Mouse (Mus musculus) embryonic fibroblast, embryonic 13.5 days (primary cell): ENCODE results near the gene Naxe. TPM values are rescaled to one million over a fixed set of nuclear protein-coding genes. Genes with fewer than 3 reads are reported as not detected.

Experiments
- H3K27ac ChIP-seq: 2 replicates; pipeline ENCODE4 v1.5.1; 2012; ENCODE audit warnings: low read length, control low read depth, inconsistent platforms; ENCODE audit not compliant: insufficient read depth
- H3K4me1 ChIP-seq: 2 replicates; pipeline ENCODE4 v1.6.1; 2011; ENCODE audit warnings: low read length; ENCODE audit not compliant: control insufficient read depth, insufficient read depth
- H3K4me3 ChIP-seq: 2 replicates; pipeline ENCODE4 v1.5.1; 2011; ENCODE audit warnings: mild to moderate bottlenecking, control low read depth, low read length; ENCODE audit not compliant: insufficient read depth
- CTCF ChIP-seq: IDR thresholded peaks from 2 replicates; pipeline ENCODE4 v1.5.1; 2011; ENCODE audit warnings: mild to moderate bottlenecking, control low read depth, low read length, moderate library complexity, borderline replicate concordance; ENCODE audit not compliant: insufficient read depth
- POLR2A ChIP-seq: IDR thresholded peaks from 2 replicates; pipeline ENCODE4 v1.6.1; 2011; ENCODE audit warnings: low read depth, mild to moderate bottlenecking, control low read depth, low read length, moderate library complexity
- polyA plus RNA-seq: library from polyadenylated mRNA; stranded (reverse); fragments of >200 nt; gene quantifications from 2 replicates; pipeline ENCODE4 v1.2.4, GENCODE M21; 2011; ENCODE audit warnings: low read depth; ENCODE audit not compliant: missing spikeins, insufficient read length

The Naxe gene
- polyA plus RNA-seq = 90.8 and 97.3 TPM in 2 replicates

DNA sequence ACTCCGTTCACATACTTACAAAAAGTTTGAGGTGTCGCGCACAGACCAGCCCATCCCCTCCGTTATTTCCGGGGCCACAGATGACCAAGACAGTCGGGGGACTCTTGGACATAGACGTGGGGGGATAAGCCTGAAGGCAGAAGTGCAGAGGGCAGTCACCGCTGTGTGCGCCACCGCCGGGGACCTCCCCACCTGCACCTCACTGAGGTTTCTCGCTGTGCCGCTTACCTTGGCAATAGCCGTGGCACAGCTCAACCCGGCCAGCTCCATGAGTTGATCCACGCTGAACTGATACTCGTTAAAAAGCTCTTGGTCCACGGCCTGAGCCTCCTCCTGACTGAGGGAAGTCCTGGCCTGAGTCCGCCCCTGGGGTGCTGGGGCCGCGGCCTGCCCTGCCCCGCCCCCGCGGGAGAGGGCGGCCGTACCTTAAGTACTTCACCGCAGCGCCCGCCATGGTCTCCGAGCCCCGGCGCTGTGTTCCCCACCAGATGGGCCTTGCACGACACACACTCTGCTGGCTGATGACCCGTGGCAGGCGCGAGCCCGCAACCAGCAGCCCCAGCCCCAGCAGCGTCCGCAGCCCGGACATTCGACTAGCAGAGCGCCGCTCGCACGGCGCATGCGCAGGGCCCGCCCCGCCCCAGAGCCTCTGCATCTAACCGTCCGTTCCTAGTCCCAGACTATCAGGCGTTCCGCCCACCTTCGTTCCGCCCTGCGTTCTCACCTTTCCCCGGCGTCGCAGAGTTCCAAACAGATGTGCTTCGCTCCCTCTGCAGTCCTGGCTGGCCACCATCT is at the start of gene Naxe:
Naxe (minus strand) TSS at position 594 of the 795 bp plus-strand sequence.
- Histone ChIP-seq H3K27ac (no peak within 1 kb of the TSS), H3K4me1 (no peaks in the 10 kb centered on the region), H3K4me3 (peak within 1 kb of the TSS; percentile 72)
- TF ChIP-seq CTCF (no peak), POLR2A (peak; percentile 94)

DNA sequence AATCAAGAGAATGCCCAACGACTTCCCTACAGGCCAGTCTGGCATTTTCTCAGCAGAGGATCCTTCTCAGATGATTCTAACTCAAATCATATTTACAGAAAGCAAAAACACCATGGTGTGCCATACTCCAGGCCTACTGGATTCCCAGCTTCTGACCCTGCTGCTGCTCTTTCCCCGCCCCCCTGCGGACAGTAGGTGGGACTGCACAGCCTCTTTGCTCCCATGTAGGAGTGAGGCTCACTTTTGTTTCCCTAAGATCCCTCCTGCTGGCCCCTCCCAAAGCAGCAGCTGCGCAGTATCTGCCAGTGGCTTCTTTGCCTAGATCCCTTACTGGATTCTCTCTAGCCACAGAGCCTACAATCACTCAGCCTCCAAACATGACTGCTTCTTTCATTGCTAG is 47.8 kb upstream of the Naxe start:
- Histone ChIP-seq H3K4me3 (no peak overlapping the region), H3K27ac (no peak overlapping the region), H3K4me1 (no peaks in the 10 kb centered on the region)
- TF ChIP-seq CTCF (no peak), POLR2A (no peak)

DNA sequence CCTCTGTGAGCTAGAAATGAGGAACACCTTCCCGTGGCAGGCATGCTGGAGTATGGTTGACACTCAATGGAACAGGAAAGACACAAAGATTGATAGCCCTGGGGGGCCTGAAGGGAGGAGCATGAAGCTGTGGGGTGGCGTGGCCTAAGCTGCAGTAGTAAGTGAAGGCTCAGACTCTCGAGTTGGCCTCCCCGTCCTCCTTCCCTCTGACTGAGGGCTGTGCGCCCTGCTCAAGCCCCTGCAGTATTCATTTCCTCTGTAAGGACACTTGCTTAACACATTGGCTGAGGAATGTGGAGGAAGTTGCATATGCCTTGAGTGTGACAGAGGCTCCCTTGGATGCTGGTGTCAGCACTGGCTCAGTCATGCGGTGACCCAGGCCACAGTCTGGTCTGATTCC is 44.3 kb upstream of the Naxe start:
- Histone ChIP-seq H3K4me1 (peaks cover 4% of the 10 kb centered on the region; the same call in 1 of the 2 replicates), H3K4me3 (no peak overlapping the region), H3K27ac (no peak overlapping the region)
- TF ChIP-seq POLR2A (no peak), CTCF (no peak)

DNA sequence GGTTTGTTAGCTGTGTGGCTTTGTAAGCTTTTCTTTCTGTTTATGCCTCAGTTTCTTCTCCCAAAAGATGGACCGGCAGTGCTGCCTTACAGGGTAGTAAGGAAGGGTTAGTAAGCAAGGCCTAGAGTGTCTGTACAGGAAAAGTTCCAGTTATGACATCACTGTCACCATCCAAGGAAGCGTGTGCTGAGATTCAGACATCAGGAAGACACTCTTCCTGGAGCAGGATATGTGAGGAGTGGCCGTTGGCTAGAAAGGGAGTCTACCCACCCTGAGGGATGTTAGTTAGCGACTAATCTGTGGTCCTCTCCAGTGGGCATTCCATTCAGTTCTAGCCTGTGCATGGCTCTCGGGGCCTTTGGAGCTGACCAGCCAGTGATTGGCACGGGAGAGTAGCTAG is 43.9 kb upstream of the Naxe start:
- Histone ChIP-seq H3K4me3 (no peak overlapping the region), H3K27ac (no peak overlapping the region), H3K4me1 (peaks cover 4% of the 10 kb centered on the region; the same call in 1 of the 2 replicates)
- TF ChIP-seq POLR2A (no peak), CTCF (no peak)

DNA sequence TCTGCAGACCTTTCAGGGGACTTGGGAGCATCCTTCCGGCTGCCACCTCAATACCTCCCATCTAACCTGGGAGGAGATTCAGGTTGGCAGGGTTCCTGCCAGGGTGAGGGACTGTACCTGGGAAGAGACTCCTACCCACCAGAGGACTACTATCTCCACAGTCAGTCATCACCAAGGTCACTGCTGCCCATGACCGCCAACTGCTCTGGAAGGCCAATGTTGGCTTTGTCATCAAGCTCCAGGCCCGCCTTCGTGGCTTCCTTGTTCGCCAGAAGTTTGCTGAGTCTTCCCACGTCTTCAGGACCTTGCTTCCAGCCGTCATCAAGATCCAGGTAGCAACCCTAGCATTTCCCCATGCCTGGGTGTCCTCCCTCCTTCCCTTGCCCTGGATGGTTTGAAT is 43.4 kb upstream of the Naxe start:
- TF ChIP-seq POLR2A = no peak
- TF ChIP-seq CTCF = no peak

DNA sequence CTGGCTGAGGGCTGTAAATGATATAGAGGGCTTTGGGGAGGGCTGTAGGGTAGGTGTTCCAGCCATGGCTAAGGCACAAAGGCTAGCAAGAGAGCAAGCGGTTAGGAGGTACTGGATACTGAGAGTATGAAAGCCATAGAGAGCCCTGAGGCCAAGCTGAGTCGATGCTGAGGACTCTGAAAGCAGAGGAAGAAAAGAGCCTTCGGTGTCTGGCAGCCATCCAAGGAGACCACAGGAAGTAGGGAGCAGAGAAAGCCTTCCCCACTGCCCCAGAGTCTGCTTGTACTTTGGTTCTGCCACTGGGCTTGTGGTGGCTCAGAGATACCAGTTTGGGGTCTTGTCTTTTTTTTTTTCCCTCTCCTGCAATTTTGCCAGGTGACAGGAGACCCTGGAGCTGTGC is 42.0 kb upstream of the Naxe start:
- H3K27ac ChIP-seq = no peak overlapping the region
- TF ChIP-seq POLR2A = no peak
- no peak for TF ChIP-seq CTCF
- H3K4me1 ChIP-seq = peaks cover 4% of the 10 kb centered on the region; the same call in 1 of the 2 replicates
- H3K4me3 ChIP-seq = no peak overlapping the region

More for the DNA sequence above, 43.4 kb upstream of the Naxe start:
- no peak overlapping the region for H3K27ac ChIP-seq
- no peak overlapping the region for H3K4me3 ChIP-seq
- peaks cover 4% of the 10 kb centered on the region; the same call in 1 of the 2 replicates for H3K4me1 ChIP-seq

DNA sequence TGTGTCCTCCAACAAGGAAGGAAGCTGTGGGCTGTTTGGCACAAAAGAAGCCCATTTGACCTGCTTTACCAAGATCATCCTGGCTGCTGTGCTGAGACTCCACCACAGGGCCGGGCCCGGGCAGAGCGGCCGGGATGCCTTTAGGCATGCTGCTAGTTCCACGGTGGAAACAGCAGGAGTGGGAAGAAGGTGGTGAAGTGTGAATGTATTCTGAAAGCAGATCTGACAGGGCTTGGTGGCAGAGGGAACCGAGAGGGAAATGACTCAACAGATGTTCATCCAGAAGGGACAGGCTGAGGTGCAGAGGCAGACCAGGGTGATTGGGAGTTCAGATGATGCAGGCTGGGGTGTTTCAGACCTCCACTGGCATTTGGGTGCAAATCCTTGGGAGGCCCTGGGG is 39.4 kb upstream of the Naxe start:
- no peak overlapping the region for H3K27ac ChIP-seq
- H3K4me3 ChIP-seq = no peak overlapping the region
- peaks cover 4% of the 10 kb centered on the region; the same call in 1 of the 2 replicates for H3K4me1 ChIP-seq
- TF ChIP-seq CTCF (no peak), POLR2A (no peak)

DNA sequence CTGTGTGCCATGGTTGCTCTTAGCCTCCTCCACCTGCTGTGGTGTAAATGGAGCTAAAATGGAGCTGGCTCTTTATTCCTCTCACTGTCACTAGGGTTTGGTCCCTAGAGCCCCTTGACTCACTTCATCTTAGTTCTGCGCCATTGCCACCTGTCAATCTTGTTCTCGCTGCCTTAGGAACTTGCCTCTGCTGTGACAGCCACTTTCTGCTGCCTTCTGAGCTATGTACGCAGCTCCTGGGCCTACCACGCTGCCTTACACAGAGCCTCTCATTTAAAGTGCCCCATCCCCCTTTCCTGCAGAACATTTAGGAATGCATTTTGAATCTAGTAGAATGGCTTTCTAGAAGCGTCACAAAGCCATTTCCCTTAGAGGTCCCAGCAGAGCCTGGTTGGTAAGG is 35.8 kb upstream of the Naxe start:
- H3K4me3 ChIP-seq = no peak overlapping the region
- H3K27ac ChIP-seq = no peak overlapping the region
- TF ChIP-seq CTCF (no peak), POLR2A (no peak)
- H3K4me1 ChIP-seq = peaks cover 4% of the 10 kb centered on the region; the same call in 1 of the 2 replicates

DNA sequence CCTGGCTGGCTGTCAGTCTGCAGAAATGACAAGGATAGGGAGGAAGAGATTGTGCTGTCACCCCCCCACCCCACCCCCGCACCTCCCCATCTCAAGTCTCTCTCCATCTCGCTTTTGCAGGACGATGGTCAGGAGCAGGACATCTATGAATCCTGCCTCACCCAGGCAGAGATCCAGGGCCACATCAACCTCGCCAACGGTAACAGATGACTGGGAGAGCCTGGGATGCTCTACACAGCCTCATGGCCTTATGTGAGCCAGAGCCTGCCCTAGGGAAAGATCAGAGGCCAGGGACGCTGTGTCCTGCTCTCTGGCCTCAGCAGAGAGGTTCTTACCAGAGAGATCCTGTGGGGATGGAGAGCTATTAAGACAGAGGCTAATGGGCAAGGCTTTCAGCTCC is 32.3 kb upstream of the Naxe start:
- Histone ChIP-seq H3K4me1 (no peaks in the 10 kb centered on the region), H3K4me3 (no peak overlapping the region), H3K27ac (no peak overlapping the region)
- TF ChIP-seq POLR2A (no peak), CTCF (no peak)

DNA sequence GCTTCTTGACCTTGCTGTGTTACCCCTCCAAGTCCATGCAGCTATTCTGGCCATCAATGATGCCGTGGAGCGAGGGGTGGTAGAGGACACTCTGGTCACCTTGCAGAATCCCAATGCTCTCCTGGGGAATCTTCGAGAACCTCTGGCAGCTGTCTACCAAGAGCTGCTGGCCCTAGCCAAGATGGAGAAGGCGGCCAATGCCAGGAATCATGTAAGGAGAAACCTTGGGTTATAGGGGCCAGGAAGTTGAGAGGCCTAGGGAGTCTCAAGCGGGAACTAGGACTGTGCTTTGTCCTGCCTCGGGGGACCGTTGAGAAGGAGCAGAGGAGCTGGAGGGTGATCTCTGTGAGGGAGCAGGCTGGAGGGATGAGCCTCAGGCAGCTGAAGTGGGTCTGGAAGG is 31.8 kb upstream of the Naxe start:
- TF ChIP-seq POLR2A (no peak), CTCF (no peak)
- H3K4me3 ChIP-seq = no peak overlapping the region
- H3K4me1 ChIP-seq = no peaks in the 10 kb centered on the region
- H3K27ac ChIP-seq = no peak overlapping the region

DNA sequence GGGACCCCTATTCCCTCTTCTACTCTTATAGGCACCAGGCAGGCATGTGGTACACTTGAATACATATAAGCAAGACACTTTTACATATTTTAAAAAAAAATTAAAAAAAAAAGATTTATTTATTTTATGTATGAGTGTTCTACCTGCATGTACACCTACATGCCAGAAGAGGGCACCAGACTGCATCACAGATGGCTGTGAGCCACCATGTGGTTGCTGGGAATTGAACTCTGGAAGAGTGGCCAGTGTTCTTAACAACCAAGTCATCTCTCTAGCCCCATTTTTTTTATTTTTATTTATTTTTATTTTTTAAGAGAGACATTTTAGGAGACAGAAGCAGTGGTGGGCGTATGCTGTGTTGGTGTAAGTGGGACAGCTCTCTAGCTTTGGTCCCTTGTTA is 29.4 kb upstream of the Naxe start:
- TF ChIP-seq CTCF = peak; percentile 71; the same call in 1 of the 2 replicates
- no peak for TF ChIP-seq POLR2A
- Histone ChIP-seq H3K27ac (no peak overlapping the region), H3K4me1 (peaks cover 4% of the 10 kb centered on the region), H3K4me3 (no peak overlapping the region)
